Mouse (Mus musculus) urinary bladder, postnatal 14 days (tissue): Measurements from ENCODE around the gene Dcaf12l1.
"Not testable (repeated sequence)": the region's sequence is repeated elsewhere in the genome, so short reads cannot be mapped to it uniquely, and the experiment has no call there.

ENCODE experiments used
- DNase-seq: peaks from one replicate; pipeline ENCODE4 v3.0.0; 2021; ENCODE audit warnings: low spot score

Dcaf12l1 gene

DNA sequence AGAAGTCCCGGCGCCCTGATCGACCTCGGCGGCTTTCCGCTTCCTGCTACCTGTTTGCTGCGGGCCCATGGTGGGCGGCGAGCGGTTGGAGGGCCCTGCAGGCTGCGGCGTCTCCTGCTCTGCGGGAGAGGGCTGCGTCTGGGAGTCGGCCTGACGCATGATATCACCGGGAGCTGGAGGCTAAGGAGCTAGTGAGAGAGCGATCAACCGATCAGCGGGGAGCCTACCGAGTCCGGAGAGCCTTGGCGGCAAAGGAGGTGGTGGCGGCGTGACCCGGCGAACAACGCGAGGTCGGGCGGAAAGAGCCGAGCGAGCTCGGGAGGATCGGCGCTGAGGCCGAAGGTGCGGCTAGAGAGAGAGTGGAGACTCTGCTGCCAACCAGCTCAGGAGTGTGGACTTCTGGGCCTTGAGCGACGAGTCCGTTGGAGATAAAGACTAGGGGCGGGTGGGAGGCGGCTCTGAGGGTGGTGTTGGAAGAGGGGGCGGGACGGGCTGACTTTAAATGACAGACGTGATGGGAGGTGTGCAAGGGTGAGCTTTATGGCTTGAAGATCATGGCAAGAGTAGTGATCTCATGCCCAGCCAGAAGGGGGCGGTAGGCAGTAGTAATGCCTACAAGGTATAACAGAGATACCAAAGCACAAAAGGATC is at the start of gene Dcaf12l1:
Dcaf12l1 (minus strand) TSS at position 437 of the 651 bp plus-strand sequence.
- peak; percentile 70 for DNase-seq

- DNase-seq, result not testable (repeated sequence)
Observed at GRCm38 (mm10) chrX:44809356-44809755, 19.4 kb upstream of the Dcaf12l1 start.

- no peak for DNase-seq
Observed at GRCm38 (mm10) chrX:44789036-44789760, 799 bp downstream of the Dcaf12l1 start.
